Mouse (Mus musculus): ENCODE measurements around the gene Msrb3.
A peak's percentile ranks its signal among the peaks of the same experiment; 100 is the strongest.

GRCm38 (mm10) chr10:120872483-120872862 is 26.4 kb downstream of the Msrb3 start:
- TF ChIP-seq CTCF (IDR thresholded peaks at IDR 0.05) = peak; percentile 68
- TF ChIP-seq EP300 (IDR thresholded peaks at IDR 0.05) = no peak

Measured in lung, postnatal 0 days (tissue).